Mouse (Mus musculus) stomach, embryonic 15.5 days (tissue): ENCODE results near the gene Hecw2. TPM values are rescaled to one million over a fixed set of nuclear protein-coding genes. Genes with fewer than 3 reads are reported as not detected.

Experiments used
- ATAC-seq: fragments of 200-750 bp; cut with Nextera tagmentation; 2 replicates; pipeline ENCODE4 v1.8.0; 2017; ENCODE audit warnings: low read depth, moderate number of reproducible peaks, moderate TSS enrichment; ENCODE audit not compliant: insufficient read depth, low FRiP score
- H3K27ac ChIP-seq: fragments of 300-500 bp; sonication (generic); 2 replicates; pipeline ENCODE4 v1.5.1; 2015; ENCODE audit warnings: mild to moderate bottlenecking, inconsistent platforms
- H3K27me3 ChIP-seq: fragments of 300-500 bp; sonication (generic); replicated peaks from 2 replicates; pipeline ENCODE4 v1.6.1; 2015; ENCODE audit warnings: inconsistent platforms
- H3K36me3 ChIP-seq: fragments of 300-500 bp; sonication (generic); 2 replicates; pipeline ENCODE4 v1.6.1; 2015; ENCODE audit warnings: inconsistent platforms
- H3K4me1 ChIP-seq: fragments of 300-500 bp; sonication (generic); 2 replicates; pipeline ENCODE4 v1.6.1; 2015; ENCODE audit warnings: inconsistent platforms
- H3K4me2 ChIP-seq: fragments of 300-500 bp; sonication (generic); 2 replicates; pipeline ENCODE4 v1.6.1; 2015; ENCODE audit warnings: mild to moderate bottlenecking, inconsistent platforms
- H3K4me3 ChIP-seq: fragments of 300-500 bp; sonication (generic); replicated peaks from 2 replicates; pipeline ENCODE4 v1.5.1; 2015; ENCODE audit warnings: inconsistent platforms
- H3K9ac ChIP-seq: fragments of 300-500 bp; sonication (generic); 2 replicates; pipeline ENCODE4 v1.6.1; 2015; ENCODE audit warnings: inconsistent platforms
- H3K9me3 ChIP-seq: fragments of 300-500 bp; sonication (generic); 2 replicates; pipeline ENCODE4 v1.6.1; 2016; ENCODE audit warnings: inconsistent platforms
- WGBS: fragments of 180-500 bp; shearing (Covaris S2); methylation state at CpG from one replicate; pipeline ENCODE4 v1.1.7; 2015; 5-methylcytosine and 5-hydroxymethylcytosine counted together
- polyA plus RNA-seq: library from polyadenylated mRNA; unstranded; fragments of >200 nt; fragmentation: Nextera tagmentation; extraction: Ambion mirVana; gene quantifications from 2 replicates; pipeline ENCODE4 v1.2.1, GENCODE M21; 2015

The Hecw2 gene
- polyA plus RNA-seq, 1 experiment from 2014 or later = 2.0 TPM

DNA sequence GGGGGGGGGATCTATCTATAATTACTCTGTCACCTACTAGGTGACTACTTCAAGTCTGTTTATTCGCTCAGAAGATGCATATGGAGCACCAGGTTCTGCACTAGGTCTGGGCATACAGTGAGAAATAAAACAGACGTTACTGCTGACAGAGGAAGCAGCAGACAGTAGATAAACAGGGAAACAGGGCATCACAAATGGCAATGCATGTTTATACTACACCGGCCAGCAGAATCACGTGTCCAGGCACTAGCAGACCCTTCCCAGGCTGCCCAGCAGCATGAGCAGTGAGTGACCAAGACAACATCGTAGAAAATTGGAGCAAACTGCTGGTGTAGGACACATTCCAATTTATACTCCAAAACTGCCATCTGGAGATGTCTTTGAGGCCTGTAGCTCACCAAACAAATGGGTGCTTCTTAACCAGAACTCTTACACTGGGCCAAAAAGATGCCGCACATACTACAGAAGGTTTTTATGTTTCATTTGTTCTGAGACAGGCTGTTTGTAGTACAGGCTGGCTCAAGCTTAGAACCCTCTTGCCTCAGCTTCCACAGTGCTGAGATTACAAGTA is 41.7 kb downstream of the Hecw2 start:
- Histone ChIP-seq H3K9ac (no peak overlapping the region), H3K9me3 (no peaks in the 10 kb centered on the region), H3K4me3 (no peak overlapping the region), H3K4me2 (no peak overlapping the region), H3K4me1 (no peaks in the 10 kb centered on the region), H3K27ac (no peak overlapping the region), H3K36me3 (no peaks in the 10 kb centered on the region), H3K27me3 (no peaks in the 10 kb centered on the region)
- 66% methylated on average over 6 of the region's 6 CpGs for WGBS
- ATAC-seq = no peak

DNA sequence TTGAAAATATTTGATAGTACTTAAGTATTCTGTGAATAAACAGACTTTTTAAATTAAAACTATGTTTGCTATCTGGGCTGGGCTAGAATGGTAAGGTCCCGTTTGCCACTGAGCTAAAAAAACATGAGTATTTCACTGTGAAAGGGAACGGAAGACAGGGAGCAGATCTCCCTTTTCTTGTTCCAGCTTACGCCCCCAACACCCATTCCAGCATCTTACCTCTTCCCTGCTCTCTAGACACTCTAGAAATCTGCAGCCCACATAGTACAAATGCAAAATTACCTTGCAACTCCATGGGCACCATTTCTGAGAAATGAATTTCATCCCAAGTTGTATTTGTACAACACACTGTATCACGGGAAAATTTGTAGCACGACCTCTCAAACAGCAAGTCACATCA is 49.9 kb downstream of the Hecw2 start:
- H3K4me3 ChIP-seq = no peak overlapping the region
- no peaks in the 10 kb centered on the region for H3K9me3 ChIP-seq
- no peaks in the 10 kb centered on the region for H3K4me1 ChIP-seq
- no peaks in the 10 kb centered on the region for H3K27me3 ChIP-seq
- ATAC-seq = no peak
- no peak overlapping the region for H3K4me2 ChIP-seq
- no peaks in the 10 kb centered on the region for H3K36me3 ChIP-seq
- no peak overlapping the region for H3K9ac ChIP-seq
- no peak overlapping the region for H3K27ac ChIP-seq
- WGBS = 79% methylated on average over 5 of the region's 5 CpGs

DNA sequence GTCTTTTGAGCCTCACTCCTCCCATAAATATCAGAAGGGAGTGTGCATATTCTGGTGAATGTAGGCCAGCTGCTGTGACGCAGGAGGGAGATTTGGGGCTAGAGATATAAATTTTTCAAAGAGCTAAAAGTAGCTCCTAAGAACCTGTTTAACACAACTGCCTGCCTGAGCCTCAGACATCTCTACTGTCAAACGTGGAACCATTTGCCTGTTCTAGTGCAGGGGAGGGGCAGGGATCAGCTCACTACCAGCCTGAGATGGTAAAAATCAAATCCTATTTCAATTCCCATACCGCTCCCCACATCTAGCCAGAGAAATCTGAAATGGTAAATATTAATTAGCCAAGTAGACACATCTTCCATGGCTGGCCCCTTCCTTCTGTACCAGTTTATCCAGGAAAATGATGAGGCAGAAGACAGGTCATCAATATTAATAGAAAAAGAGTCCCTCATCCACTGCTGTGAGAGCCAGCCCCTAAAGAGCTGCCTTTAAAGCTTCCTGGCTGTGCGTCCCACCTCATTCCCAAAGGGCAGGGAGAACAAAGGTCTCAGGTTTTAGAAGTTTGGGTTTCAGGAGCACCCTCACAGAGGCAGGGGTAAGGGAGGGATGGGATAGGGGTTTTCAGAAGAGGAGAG is 61.0 kb downstream of the Hecw2 start:
- H3K27ac ChIP-seq = no peak overlapping the region
- H3K4me3 ChIP-seq = no peak overlapping the region
- no peaks in the 10 kb centered on the region for H3K27me3 ChIP-seq
- no peaks in the 10 kb centered on the region for H3K9me3 ChIP-seq
- H3K4me2 ChIP-seq = no peak overlapping the region
- 53% methylated on average over 4 of the region's 4 CpGs for WGBS
- no peak for ATAC-seq
- no peaks in the 10 kb centered on the region for H3K4me1 ChIP-seq
- H3K9ac ChIP-seq = no peak overlapping the region
- H3K36me3 ChIP-seq = no peaks in the 10 kb centered on the region

DNA sequence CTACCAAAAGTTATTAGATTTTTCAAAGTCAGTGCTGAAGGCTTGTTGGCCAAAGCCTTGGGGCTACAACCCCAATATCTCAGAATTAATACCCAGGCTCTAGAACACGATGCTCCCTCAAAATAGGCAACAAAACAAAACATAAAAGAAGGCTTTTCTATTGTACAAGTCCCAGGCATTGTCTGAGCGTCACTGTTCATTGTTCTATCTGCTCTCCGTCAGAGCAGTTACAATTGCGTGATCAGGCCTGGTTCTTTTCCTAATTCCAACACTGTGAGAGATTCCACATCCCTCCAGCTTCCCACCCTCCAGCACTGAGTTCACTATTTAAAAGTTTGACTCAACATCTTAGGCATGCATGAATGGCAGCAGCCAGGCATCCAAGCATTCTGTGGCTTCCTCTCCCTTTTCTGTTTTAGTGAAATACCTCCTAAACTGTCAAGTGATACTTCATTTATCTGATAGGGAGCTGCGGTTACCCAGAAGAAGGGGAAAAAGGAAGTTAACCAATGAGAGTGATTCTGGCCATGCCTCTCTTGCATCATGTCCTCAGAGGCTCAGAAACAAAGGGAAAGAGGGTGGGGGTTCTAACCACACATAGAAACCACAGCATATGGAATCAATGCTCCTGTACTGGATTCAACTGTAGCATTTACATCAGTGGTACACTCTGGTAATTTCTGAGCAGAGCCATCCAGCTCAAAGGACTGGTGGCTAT is 66.1 kb downstream of the Hecw2 start:
- Histone ChIP-seq H3K4me2 (no peak overlapping the region), H3K9ac (no peak overlapping the region), H3K9me3 (no peaks in the 10 kb centered on the region), H3K27me3 (no peaks in the 10 kb centered on the region), H3K27ac (no peak overlapping the region), H3K4me1 (no peaks in the 10 kb centered on the region), H3K4me3 (no peak overlapping the region), H3K36me3 (no peaks in the 10 kb centered on the region)
- WGBS = 67% methylated on average over 5 of the region's 5 CpGs
- ATAC-seq = no peak

DNA sequence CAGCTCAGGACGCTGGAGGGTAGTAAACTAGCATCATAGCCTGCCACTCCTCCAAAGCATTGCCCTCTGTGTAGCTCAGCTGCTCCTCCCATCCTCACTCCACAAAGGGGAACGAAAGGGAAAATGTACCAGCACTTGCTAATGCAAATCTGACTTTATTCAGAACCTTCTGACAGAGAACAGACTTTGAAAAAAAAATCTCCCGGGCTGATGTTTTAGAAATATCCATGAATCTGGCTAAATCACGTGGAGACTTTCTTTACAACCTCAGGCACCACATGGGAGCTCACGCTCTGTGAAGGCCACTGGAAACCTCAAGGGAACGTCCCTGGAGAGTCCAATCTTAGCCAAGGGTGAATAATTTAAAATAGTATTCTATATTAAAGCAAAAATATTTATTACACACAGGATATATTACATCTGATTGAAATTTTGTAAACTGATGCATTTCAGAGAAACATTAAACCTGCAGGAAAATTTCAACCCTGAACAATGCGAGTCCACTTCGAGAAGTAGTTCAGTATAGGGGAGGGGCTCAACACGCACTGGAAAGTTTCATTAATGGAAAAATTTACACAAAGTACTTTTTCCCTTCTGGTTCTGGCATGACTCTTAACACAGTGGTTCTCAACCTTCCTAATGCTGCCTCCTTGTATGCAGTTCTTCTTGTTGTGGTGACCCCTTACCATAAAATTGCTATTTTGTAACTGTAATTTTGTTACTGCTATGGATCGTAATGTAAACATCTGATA is 67.8 kb downstream of the Hecw2 start:
- Histone ChIP-seq H3K9me3 (no peaks in the 10 kb centered on the region), H3K4me3 (no peak overlapping the region), H3K4me1 (no peaks in the 10 kb centered on the region), H3K9ac (no peak overlapping the region), H3K4me2 (no peak overlapping the region), H3K27ac (no peak overlapping the region), H3K27me3 (no peaks in the 10 kb centered on the region), H3K36me3 (no peaks in the 10 kb centered on the region)
- no peak; the same call in 1 of the 2 replicates for ATAC-seq
- 64% methylated on average over 10 of the region's 10 CpGs for WGBS

DNA sequence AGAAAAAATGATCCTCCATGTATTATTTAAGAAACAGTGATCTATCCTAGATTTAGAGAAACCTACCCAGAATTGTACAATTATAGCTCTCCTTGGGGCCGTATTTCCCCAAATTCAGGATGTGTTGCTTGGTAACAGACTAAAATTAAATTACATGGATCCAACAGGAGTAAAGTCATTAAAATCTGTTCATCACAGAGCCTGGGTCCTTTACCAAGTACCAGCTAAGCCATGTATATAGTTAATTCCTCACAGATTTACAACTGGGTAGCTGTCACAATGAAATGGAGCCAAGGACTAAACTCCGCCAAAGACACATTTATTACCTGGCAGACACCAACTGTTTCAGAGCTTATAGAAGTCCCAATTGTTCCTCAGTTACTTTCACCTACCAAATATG is 72.4 kb downstream of the Hecw2 start:
- Histone ChIP-seq H3K36me3 (no peaks in the 10 kb centered on the region), H3K4me3 (no peak overlapping the region), H3K9ac (no peak overlapping the region), H3K4me2 (no peak overlapping the region), H3K9me3 (no peaks in the 10 kb centered on the region), H3K27me3 (no peaks in the 10 kb centered on the region), H3K27ac (no peak overlapping the region), H3K4me1 (no peaks in the 10 kb centered on the region)
- 76% methylated on average over 2 of the region's 2 CpGs for WGBS
- no peak for ATAC-seq

DNA sequence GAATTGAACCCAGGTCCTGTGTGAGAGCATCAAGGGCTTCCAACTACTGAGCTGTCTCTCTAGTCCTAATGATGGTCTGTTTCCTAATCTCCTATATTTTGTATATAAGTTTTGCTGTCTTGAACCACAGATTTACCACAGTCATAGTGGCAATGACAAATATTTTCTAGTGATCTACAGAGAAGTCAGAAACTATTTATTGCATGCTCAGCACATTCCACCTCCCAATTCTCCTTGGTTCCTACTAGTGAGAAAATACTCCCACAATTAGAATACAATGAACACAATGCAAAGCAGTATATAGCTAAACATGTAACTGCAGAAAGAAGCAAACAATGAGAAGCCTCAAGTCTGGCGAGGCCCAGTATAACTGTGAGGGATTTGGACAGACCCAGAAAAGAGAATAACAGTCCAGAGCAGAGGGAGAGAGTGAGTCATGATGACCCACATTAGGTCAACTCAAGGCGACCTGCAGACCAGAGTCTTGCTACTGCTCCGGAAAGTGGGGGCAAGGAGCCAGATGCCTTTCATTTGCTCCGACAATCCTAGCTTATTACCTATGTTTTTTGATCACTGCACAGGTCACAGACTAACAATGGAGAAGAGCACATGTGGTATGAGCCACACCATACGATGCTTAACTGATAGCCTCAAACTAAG is 73.8 kb downstream of the Hecw2 start:
- Histone ChIP-seq H3K9ac (no peak overlapping the region), H3K4me1 (no peaks in the 10 kb centered on the region), H3K27ac (no peak overlapping the region), H3K4me3 (no peak overlapping the region), H3K36me3 (no peaks in the 10 kb centered on the region), H3K27me3 (no peaks in the 10 kb centered on the region), H3K9me3 (no peaks in the 10 kb centered on the region), H3K4me2 (no peak overlapping the region)
- ATAC-seq = no peak
- WGBS = 85% methylated on average over 5 of the region's 5 CpGs

DNA sequence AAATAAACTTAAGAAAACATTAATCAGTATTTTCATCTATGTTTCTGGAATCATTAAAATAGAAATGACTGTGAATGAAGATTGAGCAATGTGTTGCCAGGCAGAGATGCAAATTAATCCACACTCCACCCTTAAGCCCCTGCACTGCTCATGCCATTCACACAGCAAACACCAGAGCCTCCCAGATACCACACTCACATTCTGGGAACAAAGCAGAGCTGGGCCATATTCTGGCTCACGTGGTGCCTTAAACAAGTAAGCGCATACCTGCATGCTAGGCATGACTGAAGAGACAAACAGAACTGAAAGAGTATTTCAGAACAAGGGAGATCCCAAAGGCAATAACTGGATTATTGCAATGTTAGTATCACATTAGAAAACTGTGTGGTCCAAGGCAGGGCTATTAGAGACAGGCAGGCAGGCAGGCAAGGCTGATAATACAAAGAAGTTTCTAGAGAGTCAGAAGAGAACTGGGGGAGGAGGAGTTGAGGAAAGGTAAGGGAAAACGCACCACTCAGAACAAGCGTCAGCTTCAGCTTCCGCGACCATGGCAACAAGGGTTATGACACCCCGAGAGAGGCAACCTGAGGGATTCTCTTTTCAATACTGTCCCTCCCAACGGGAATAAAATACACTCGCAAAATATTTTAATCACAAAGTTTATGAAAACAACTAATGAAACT is 75.2 kb downstream of the Hecw2 start:
- H3K9ac ChIP-seq = no peak overlapping the region
- 69% methylated on average over 9 of the region's 9 CpGs for WGBS
- no peak for ATAC-seq

DNA sequence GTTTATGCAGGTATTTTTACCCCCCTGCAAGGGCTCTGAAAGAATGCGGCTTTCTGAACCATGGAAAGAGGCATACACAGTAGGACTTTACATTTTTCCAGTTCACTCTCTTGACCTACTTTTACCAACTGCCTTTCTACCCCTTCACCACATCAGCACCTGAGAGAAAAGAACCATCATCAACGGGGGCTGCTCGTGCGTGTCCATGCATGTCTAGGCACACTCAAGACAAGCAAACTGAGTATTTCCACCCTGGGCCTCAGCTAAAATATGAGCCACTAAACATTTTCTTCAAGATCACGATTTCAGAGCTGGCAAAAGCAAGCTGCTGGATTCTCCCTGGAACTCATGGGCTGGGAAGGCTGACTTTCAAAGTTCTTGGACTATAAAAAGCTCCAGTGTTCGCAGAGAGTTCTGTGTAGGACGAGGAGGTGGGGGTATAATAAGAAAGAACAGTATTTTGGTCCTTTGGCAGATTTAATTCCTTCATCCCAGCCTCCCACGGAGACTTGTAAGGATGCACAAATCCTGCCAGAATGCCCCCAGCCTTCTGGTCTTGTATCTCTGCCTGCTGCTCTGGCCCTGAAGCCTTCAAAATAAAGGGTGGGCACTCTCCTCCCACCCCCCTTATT is 76.5 kb downstream of the Hecw2 start:
- H3K4me1 ChIP-seq = no peaks in the 10 kb centered on the region

More for the DNA sequence above, 75.2 kb downstream of the Hecw2 start:
- no peak overlapping the region for H3K4me3 ChIP-seq
- H3K9me3 ChIP-seq = no peaks in the 10 kb centered on the region
- H3K27ac ChIP-seq = no peak overlapping the region
- no peaks in the 10 kb centered on the region for H3K36me3 ChIP-seq
- no peaks in the 10 kb centered on the region for H3K4me1 ChIP-seq
- no peak overlapping the region for H3K4me2 ChIP-seq
- H3K27me3 ChIP-seq = no peaks in the 10 kb centered on the region

DNA sequence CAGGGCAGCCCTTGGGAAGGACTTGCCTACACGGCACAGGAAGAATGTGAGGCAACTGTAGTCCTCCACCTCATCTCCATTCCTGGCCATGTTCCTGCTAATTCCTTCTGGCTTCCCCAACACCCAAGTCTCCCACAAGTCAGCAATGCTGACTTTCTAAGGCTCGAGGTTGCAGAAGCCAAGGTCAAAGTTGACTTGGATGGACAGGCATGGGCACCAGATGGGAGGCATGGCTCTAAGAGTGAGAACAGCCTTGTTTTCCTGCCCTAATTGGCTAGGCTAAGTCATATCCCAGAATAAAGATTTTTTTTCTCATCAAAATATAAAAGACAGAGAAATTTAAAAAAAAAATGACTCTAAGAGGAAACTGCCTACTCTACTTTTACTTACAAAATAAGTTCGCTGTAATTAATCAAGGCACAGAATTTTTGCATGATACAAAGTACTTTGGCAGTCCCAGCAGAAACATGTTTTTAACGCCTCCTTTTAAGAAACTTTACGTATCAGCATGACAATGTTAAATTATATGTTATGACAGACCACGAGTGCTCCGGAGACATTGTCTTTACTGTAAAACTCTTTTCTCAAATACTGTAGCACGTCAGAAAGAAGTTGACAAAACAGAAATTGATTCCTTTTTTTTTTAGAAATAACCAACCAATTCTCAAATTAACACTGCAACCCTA is 83.9 kb downstream of the Hecw2 start:
- Histone ChIP-seq H3K36me3 (no peaks in the 10 kb centered on the region), H3K4me3 (no peak overlapping the region), H3K9ac (no peak overlapping the region), H3K27me3 (no peaks in the 10 kb centered on the region), H3K27ac (no peak overlapping the region), H3K9me3 (no peaks in the 10 kb centered on the region), H3K4me2 (no peak overlapping the region), H3K4me1 (no peaks in the 10 kb centered on the region)
- WGBS = 65% methylated on average over 8 of the region's 8 CpGs
- no peak for ATAC-seq

More for the DNA sequence above, 76.5 kb downstream of the Hecw2 start:
- no peak overlapping the region for H3K4me3 ChIP-seq
- H3K36me3 ChIP-seq = no peaks in the 10 kb centered on the region
- H3K4me2 ChIP-seq = no peak overlapping the region
- no peak overlapping the region for H3K27ac ChIP-seq
- 72% methylated on average over 8 of the region's 8 CpGs for WGBS
- no peak for ATAC-seq
- H3K27me3 ChIP-seq = no peaks in the 10 kb centered on the region
- no peak overlapping the region for H3K9ac ChIP-seq
- H3K9me3 ChIP-seq = no peaks in the 10 kb centered on the region
